Mouse (Mus musculus) MEL-GATA-1-ER (cell line): ENCODE measurements around the gene Sarnp.

ENCODE experiments used
- DNase-seq: peaks from one replicate; pipeline ENCODE4 v3.0.0-alpha.2; 2012; ENCODE audit warnings: low read depth; ENCODE audit errors: extremely low read depth

Sarnp gene

DNA sequence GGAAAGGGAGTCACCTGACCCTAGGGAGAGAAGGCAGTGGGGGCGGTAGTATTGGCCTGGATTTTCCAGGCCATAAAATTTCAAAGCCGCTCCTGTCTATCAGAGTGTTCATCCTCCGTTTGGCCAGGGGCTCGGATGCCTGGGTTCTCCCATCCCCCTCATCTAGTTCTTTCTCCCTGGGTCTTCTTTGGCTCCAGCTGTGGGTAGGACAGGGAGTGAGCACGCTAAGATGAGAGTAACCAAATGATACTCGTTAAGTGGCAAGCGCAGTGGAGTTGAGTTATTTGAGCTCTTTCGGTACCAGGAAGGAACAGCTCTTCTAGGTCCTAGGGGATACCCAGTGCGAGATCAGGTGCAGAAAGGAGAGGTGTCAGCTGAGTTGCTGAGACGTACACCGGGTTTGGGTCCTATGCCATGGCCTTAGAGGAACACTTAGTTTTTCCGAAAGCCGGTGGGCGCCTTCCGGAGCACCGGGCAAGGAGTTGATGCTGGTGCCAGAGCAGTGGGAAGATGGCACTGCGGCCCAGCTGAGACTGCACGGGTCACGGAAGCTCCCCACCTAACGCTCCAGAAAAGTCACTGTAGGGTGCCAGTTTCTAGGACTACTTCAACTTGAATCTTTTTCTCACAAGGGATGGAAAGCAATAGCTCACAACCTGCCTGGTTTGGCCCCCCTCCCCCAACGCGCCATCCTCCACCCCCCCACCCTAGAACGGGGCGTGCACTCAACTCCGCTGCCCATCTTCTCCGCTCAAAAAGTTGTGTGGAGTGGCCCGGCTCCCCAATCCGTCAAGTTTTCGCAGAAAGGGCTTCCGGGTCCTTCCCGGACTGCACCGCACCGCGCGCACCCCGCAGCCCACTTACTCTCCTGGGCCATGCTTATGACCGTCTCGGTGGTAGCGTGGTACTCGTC lies 73.5 kb downstream of the Sarnp start:
- no peak for DNase-seq

DNA sequence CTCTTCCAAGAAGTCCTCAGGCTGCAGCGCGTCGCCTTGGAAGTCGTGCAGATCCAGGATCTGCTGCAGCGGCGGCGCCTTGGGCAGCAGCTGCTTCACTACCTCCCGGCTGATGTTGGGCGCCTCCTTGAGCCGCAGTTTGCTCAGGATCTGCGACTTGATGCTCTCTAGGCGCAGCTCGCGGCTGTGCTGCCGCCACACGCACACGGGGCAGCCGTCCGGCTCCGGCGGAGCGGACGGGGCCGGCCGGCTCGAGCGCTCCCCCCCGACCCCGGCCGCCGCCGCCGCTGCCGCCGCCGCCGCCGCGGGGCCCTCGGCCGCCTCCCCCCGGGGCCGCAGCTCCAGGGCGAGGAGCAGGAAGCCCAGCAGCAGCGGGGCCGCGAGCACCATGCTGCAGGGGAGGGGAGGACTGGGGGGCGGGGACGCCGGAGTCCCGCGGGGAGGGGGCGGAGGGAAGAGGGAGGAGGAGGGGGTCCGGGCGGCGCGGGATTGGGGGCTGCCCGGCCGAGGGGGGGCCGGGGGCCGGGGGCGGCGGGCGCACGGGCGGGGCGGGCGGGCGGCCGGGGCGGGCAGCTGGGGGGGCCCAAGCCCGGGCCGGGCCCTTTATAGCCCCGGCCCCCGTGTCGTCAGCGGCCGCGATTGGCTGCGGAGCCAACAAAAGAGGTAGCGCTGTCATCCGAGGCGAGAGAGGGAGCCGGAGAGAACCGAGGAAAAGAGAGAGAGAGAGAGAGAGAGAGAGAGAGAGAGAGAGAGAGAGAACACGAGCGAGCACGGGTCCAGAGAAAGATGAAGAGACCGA lies 74.4 kb downstream of the Sarnp start, which contains the start of gene Gdf11:
Gdf11 (minus strand) TSS at position 423 of the 799 bp plus-strand sequence.
- peak; percentile 49 for DNase-seq

DNA sequence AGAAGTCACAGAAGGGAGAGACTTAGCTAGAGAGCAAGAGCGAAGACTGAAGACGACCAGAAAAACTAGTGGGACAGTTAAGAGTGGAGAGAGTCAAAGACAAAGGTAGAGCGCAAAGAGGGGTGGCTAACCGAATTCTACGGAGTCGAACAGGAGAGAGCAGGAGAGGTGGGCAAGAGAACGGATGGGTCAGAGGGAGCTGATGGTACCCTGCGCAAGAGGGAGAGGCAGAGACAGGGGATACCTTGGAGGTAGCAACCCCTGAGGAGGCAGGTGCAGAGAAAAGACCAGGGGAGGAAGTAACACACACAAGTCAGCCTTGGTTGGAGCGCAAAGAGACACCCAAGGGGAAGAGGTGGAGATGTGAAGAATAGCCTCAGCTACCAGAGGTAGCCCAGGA lies 75.1 kb downstream of the Sarnp start:
- no peak for DNase-seq

DNA sequence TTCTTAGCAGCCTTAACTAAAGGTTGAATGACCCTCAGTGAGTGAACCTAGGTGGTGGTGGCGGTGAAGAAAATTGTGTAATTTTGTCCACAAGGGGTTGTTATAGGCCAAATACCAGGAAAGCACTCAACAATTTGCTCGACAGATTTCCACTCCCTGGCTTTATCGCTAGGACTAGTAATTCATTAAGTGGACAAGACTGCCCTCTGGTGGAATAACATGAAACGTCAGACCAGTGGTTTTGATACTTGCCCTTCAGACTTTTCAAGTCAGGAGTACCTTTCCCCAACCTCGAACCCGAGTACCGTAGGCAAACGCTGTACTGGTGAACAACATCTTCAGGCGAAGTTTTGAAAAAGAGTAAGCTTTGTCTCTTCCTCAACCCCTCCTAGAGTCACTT lies 78.3 kb downstream of the Sarnp start:
- DNase-seq, result peak; percentile 80

DNA sequence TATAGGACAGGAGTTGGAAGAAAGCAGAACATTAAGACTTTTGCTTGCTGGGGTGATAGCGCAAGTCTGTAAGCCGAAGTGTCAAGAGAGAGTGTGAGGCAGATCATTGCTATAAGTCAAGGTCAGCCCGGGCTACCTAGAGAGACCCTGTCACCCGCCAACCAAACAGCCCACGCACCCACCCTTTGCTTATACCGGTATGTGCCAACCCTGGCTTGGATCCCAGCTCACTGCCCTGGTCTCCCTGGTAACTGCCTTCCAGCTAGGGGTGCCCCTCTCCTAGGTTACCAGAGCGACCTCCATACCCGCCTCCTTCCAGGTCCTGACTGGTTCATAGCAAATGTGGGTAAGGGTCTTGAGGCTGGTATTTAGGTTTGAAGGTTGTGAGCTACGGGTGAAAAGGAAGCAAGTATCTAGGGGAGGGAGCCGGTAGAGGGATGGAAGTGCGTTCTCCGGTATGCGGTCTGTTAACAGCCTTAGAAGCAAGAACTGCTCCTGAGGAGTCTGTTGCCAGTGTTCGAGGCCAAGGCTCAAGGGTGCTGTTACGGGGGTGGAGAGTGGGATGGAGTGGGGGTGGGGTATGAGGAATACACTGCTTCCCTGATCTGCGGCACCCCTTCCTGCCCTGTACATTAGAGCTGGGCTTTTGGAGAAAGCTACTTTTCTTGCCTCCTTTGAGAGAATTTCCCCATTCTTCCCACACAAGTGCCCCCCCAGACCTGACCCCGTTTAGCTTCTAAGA lies 79.0 kb downstream of the Sarnp start:
- DNase-seq, result no peak

DNA sequence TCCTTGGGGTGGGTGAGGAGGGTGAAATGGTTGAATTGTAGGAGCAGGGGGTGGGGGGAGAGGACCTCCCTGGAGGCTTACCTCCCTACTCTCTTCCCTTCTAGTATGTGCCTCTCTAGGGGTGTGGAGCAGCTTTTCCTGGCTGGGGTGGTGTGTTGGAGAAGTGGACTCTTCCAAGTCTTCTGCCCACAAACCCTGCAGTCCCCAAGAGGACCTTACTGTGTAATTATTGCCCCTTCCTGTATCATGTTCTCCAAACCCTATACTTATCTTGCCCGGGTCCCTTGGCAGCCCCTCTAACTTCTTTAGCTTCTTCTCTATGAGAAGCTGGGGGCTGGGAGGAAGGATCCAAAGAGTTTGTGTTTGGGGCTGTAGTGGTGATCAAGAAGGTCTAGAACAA lies 79.7 kb downstream of the Sarnp start:
- no peak for DNase-seq

DNA sequence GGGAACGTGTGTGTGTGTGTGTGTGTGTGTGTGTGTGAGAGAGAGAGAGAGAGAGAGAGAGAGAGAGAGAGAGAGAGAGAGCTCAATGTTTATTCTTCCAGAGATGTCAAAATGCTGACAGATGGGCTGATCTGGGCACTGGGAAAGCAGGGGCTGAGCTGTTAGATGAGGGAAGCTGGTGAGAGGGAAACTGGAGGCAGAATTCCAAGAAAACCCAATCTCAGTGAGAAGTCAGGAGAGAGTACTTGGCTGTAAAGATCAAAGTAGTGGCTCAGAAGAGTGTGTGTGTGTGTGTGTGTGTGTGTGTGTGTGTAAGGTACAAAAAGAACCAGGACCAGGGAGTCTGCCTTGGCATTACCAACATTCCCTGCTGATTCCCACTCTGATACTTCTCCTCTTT lies 80.4 kb downstream of the Sarnp start:
- DNase-seq, result no peak

DNA sequence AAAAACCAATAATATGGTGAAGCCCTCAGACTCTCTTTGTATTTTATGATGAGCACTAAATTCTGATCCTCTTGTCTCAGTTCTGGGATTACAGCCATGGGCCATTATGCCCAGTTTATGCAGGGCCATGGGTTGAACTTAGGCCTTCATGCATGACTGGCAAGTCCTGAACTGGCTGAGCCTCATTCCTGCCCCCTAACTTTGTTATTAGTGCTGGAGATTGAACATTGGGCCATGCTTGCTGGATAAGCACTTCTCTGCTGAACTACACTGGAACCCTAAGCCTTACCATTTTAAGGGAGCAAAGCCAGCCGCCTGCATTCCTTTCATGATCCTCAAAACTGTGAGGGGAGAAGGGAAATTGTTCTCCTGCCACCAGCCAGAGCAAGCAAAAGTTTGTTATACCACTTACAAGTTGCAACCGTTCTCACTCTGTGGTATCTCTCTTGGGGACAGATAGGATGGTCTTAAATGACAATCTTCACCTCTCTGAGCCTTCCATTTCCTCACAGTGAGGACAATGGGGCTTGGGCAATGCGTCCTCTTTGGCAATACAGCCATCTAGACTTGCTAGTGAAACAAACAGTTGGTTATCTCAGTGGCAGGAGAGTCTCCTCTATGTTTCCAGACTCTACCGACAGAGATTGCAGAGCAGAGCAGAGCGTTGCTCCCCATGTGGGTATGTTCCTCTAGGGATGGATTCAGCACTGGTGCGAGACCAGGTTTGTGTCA lies 82.8 kb downstream of the Sarnp start:
- DNase-seq, result no peak

DNA sequence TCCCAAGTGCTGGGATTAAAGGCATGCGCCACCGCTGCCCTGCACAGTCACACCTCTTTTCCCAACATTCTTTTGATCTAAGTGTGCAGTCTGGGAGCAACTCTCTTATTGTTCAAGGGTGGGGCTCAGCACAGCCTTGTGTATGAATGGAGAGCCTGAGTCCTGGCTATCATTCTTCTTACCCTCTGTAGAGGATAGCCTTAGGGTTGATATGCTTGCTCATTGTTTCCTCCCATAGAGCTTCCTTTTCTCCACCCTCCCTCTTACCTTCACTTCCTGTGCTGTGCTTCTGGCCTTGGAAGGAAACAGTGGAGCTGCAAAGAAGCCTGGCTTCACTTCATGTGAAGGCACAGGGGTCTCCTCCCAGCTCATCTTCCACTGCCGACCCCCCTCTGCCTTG lies 83.6 kb downstream of the Sarnp start, which contains the start of gene Cd63:
Cd63 (plus strand) TSS at position 292 of the 400 bp plus-strand sequence.
- DNase-seq, result no peak

DNA sequence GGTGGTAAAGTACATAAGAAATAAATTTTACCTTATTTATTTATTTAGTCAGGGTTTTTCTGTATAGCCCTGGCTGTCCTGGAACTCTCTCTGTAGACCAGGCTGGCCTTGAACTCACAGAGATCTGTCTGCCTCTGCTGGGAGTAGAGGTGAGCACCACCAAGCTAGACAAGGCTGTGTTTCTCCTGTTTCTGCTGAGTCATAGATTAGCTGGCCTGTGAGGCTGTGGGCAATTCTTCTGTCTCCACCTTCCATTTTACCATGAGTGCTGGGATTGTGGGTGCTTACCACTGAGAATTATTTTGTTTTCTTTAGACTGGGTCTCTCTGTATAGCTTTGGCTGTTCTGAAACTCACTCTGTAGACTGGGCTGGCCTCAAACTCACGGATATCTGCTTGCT lies 84.3 kb downstream of the Sarnp start:
- no peak for DNase-seq

DNA sequence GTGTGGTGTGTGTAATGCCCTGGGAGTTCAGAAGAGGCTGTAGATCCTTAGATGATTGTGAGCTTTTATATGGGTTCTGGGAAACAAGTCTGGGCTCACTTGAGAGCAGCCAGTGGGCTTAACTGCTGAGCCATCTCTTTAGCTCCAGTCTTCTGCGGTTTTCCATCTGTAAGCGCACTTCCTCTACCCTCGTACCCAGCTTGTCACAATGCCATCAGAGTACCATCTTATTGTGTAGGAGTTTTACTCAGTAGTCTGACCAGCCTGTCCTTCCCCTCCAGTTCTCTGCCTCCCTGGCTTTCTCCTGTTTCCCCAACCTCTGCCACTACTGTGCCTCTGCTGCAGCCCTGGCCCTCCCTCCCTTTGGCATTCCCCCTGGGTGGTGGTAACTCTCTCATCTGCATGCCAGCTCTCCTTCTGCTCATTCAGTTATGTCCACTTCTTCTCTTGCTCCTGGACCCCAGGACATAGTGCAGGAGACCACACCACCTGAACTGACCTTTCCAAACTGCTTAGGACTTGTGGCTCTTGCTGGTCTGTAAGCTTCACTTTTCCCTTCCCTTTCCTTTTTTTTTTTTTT lies 85.4 kb downstream of the Sarnp start:
- no peak for DNase-seq

DNA sequence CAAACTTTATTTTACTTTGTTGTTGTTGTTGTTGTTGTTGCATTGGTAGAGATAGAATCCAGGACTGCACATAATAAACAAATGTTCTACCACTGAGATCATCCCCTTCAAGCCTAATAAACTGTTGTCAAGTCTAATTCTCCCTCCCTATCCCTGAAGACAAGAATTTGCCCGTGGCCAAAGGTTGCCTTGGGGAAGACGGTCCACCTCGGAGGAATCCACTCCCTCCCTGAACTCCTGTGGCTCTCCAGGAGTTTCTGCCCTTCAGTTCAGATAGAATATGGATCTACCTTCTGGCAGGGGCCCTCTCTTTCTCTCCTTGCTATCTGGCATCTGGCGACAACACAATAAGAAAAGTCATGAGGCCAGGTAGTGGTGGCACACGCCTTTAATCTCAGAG lies 87.7 kb downstream of the Sarnp start:
- no peak for DNase-seq

DNA sequence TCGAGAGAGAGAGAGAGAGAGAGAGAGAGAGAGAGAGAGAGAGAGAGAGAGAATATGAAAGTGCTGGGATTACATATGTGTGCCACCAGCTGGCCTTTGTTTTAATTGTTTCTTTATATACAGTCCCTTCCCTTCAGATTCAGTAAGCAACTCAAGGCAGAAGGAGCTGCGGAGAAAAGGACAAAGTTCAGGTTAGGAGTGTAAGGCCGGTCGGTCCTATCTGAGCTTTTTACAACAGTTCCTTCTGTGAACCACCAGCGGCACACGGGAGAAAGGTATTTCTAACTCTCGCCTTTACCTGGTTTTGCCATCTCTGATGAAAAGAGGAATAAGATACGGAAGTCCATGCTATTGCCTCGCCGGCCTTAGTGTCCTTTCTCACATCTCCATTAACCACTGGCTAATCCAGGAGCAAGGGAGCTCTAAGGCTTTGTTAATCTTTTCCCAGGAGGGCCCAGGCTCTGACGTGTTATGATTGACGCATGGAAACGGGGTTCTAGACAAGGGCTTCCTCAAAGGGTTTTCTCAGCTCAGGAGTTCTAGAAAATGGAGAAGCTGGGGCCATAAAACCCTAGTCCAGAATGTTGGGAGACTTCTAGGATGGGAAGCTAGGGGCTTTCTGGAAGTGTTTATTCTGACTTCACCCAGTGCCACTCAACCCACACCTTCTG lies 91.8 kb downstream of the Sarnp start:
- DNase-seq, result no peak

DNA sequence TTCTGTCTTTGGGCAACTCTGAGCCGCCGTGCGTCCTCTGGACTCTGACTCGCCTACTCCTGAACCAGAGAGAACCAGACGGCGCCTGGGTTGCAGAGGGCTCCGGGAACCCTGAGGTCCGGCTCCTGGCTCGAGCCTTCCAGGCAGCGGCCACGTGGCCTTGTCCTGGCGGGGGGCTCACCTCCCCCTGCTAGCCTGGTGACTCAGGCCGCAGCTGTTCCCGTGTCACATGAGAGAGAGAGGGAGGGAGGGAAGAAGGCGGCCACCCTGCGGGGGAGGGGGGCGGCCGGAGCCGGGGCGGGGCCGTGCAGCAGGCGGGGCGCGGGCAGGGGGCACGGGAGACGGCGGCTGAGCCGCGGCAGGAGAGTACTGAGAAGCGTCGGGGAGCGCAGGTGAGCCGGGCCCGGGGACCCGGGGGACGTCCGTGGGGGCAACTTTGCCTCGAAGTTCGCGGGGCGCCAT lies 92.5 kb downstream of the Sarnp start:
- DNase-seq, result no peak

DNA sequence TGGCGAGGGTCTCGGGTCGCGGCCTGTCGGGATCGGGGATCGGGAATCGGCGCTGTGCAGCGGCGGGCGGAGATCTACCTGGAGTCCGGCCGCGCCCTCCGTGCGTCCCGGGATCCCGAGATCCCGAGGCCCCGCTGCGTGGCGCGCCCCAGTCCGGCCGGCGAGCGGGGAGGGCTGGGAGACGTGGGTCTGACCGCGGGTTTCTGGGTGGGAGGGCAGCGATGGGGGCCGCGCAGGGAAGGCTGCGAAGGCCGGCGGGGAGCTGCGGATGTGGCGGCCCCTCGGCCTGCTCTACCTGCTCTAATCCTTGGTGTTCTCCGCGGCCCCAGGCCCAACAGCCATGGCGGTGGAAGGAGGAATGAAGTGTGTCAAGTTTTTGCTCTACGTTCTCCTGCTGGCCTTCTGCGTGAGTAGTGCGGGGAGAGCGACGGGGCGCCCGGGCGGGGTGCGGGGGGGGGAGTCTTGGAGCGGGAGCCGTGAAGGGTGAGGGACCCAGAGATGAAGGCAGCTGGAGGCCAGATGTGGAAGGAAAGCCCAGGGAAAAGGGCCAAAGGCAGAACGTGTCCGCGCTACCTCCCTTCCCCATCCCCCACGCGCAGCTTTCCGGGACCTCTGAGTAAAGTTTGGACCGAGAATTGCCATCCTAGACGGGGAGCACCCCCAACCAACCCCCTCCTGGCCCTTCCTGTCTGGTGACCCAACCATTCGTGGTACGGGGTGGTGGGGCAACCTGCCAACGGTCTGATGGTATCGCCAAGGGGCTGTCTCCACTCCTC lies 93.1 kb downstream of the Sarnp start:
- DNase-seq, result no peak

DNA sequence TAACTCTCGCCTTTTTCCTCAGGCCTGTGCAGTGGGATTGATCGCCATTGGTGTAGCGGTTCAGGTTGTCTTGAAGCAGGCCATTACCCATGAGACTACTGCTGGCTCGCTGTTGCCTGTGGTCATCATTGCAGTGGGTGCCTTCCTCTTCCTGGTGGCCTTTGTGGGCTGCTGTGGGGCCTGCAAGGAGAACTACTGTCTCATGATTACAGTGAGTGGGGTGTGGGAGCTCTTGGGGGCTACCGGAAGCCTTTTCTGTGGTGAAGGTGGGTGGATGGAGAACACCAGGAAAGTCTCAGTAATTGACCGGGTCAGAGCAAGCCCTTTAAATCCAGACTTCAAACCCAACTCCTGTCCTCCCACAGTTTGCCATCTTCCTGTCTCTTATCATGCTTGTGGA lies 94.3 kb downstream of the Sarnp start:
- no peak for DNase-seq

DNA sequence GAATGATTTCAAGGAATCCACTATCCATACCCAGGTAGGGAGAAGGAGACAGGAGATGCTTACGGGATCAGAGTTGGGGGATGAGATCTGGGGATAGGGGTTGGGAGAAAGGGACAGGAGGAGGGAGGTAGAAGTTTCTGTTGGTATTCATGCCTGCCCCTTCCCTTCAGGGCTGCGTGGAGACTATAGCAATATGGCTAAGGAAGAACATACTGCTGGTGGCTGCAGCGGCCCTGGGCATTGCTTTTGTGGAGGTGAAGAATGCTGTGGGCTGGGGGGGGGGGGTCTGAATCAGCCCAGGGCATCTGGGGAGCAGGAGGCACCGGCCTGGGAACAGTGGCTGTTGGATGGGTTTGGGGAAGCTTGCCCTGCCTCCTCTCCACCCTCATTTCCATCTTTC lies 95.1 kb downstream of the Sarnp start:
- no peak for DNase-seq

DNA sequence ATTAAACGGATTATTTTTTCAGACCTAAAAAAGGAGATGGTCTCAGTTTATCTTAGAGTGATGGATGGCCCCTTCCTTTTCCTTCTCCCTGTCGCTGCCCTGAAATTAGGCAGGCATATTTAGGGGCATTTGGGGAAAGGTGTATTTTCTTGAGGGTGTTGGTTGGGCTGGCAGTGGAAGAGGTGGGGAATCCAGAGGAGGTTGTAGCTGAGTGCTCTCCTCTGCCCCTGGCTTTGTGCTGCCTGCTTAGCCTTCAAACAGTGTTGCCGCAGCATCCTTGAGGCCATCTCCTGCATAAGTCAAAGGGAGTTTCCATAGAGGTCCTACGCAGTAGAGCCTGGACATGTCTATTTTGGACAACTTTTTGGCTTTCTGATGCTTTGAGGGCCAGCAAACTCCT lies 95.7 kb downstream of the Sarnp start:
- no peak for DNase-seq

DNA sequence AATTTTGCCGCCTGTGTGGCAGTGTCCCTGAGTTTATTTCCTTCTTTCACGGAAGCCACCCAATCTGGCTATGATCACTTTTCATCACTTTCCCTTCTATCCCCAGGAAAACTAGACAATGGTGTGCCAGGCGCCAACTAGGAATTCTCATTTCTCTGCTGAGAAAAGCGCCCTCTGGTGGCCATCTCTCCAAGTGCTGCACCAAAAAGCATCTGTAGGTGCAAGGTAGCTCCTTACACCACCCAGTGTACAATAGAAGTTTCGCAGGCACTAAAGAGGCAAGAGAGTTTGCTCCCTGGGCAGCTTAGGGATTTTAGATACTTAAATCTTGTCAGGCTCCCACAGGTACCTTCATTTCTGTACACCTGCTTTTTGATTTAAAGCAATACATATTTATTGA lies 96.1 kb downstream of the Sarnp start:
- DNase-seq, result peak; percentile 58
